Mouse (Mus musculus): Measurements from ENCODE around the gene Nup85. TPM values are rescaled to one million over a fixed set of nuclear protein-coding genes. Genes with fewer than 3 reads are reported as not detected.
A peak's percentile ranks its signal among the peaks of the same experiment; 100 is the strongest.

Nup85 gene
- polyA plus RNA-seq, 1 experiment from 2014 or later = 275 TPM

DNA sequence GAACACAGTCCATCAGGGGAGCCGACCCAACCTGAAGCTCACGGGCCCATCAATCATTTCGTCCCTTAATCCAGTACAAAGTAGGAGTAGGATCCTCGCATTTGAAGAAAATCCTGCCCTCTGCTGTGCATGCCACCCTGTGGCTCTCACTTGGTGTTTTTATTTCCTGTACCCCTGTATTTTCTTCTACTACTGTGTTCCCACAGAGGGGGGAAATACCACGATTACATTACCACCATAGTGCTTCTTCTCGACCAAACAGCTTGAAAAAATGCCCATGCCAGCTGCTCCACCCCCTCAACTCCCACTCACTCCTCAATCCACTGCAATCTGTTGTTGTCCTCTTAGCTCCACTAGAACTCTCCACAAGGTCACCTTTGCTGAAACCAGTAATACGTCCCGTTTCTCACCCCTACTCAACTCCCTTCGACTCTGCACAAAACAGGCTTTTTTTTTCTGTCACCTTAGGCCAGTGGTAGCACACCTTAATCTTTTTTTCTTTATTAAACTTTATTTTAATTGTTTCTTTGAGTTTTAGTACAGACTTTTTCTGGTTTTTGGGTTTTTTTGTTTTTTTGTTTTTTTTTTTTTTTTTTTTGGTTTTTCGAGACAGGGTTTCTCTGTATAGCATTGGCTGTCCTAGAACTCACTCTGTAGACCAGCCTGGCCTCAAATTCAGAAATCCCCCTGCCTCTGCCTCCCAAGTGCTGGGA lies 27.2 kb upstream of the Nup85 start:
- WGBS = 84% methylated on average over 10 of the region's 10 CpGs
- H3K4me3 ChIP-seq = peak overlapping the region; percentile 99
- no peaks in the 10 kb centered on the region for H3K27me3 ChIP-seq (ENCODE audit: low read depth, poor library complexity, severe bottlenecking)
- H3K4me1 ChIP-seq = peaks cover 18% of the 10 kb centered on the region
- no peaks in the 10 kb centered on the region for H3K9me3 ChIP-seq (replicated peaks)
- peak overlapping the region; percentile 100 for H3K27ac ChIP-seq
- peaks cover 24% of the 10 kb centered on the region for H3K36me3 ChIP-seq
- no peak for DNase-seq (ENCODE audit: low spot score)

- Histone ChIP-seq H3K4me3 (no peak overlapping the region), H3K27ac (no peak overlapping the region), H3K27me3 (ENCODE audit: low read depth, poor library complexity, severe bottlenecking) (no peaks in the 10 kb centered on the region), H3K4me1 (peaks cover 18% of the 10 kb centered on the region), H3K36me3 (peaks cover 13% of the 10 kb centered on the region), H3K9me3 (replicated peaks) (no peaks in the 10 kb centered on the region)
- 76% methylated on average over 2 of the region's 2 CpGs for WGBS
- DNase-seq (ENCODE audit: low spot score) = no peak
These were observed 26.2 kb upstream of the Nup85 start for GRCm38 (mm10) chr11:115538045-115538444.

GRCm38 (mm10) chr11:115543571-115543970 lies 20.7 kb upstream of the Nup85 start:
- Histone ChIP-seq H3K27me3 (ENCODE audit: low read depth, poor library complexity, severe bottlenecking) (peaks cover 5% of the 10 kb centered on the region), H3K4me1 (no peaks in the 10 kb centered on the region), H3K36me3 (no peaks in the 10 kb centered on the region), H3K9me3 (replicated peaks) (no peaks in the 10 kb centered on the region), H3K27ac (no peak overlapping the region), H3K4me3 (no peak overlapping the region)
- WGBS = 87% methylated on average over 4 of the region's 4 CpGs
- DNase-seq (ENCODE audit: low spot score) = no peak

DNA sequence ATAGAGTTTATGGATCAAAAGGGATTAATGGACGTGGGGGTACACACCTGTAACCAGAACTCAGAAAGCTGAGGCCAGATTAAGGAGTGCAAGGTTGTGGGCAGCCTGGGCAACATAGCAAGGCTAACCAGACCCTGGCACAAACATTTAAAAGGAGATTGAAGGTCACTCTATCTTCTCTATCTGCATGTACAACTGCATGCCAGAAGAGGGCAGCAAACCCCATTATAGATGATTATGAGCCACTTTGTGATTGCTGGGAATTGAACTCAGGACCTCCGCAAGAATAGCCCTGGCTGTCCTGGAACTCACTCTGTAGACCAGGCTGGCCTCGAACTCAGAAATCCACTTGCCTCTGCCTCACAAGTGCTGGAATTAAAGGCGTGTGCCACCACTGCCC lies 11.5 kb upstream of the Nup85 start:
- H3K4me1 ChIP-seq = no peaks in the 10 kb centered on the region
- no peaks in the 10 kb centered on the region for H3K27me3 ChIP-seq (ENCODE audit: low read depth, poor library complexity, severe bottlenecking)
- no peak overlapping the region for H3K4me3 ChIP-seq
- 62% methylated on average over 4 of the region's 4 CpGs for WGBS
- no peaks in the 10 kb centered on the region for H3K9me3 ChIP-seq (replicated peaks)
- DNase-seq (ENCODE audit: low spot score) = no peak
- no peak overlapping the region for H3K27ac ChIP-seq
- H3K36me3 ChIP-seq = no peaks in the 10 kb centered on the region

DNA sequence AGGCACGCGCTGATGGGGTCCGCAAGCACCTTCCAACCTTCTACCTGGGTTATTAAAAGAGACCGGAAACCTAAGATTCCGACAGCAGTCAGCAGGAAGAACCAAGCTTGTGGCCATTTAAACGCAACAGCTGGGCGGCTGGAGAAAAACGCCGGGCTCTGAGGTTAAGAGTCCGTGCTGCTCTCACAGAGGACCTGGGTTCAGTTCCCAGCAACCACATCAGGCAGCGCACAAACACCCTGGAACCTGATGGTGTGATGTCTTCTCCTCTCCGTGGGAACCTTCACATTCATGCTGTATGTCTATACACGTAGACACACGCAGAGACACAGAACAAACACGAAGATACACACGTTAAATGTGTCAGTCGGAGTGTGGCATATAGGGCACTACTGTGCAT lies 8.5 kb upstream of the Nup85 start:
- 79% methylated on average over 17 of the region's 17 CpGs for WGBS

DNA sequence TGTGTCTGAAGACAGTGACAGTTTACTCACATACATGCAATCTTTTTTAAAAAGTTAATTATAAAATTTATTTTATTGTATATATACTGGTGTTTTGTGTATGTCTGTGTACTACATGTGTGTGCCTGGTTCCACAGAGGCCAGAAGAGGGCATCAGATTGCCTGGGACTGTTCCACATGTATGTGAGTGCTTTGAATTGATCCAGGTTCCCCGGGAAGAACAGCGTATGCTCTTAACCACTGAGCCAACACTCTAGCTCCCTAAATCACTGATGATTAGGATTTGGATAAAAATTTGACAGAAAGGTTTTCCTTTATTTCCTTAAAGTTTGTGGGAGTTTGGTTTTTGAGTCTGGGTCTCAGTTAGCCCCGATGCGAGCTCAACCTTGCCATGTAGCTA lies 828 bp upstream of the Nup85 start:
- H3K36me3 ChIP-seq = peaks cover 27% of the 10 kb centered on the region
- peak overlapping the region; percentile 75 for H3K4me3 ChIP-seq
- H3K4me1 ChIP-seq = peaks cover 18% of the 10 kb centered on the region
- no peaks in the 10 kb centered on the region for H3K9me3 ChIP-seq (replicated peaks)
- WGBS = 45% methylated on average over 4 of the region's 4 CpGs
- H3K27me3 ChIP-seq (ENCODE audit: low read depth, poor library complexity, severe bottlenecking) = no peaks in the 10 kb centered on the region
- H3K27ac ChIP-seq = peak overlapping the region; percentile 99
- no peak for DNase-seq (ENCODE audit: low spot score)

More for the DNA sequence above, 8.5 kb upstream of the Nup85 start:
- Histone ChIP-seq H3K36me3 (no peaks in the 10 kb centered on the region), H3K4me3 (no peak overlapping the region), H3K4me1 (no peaks in the 10 kb centered on the region), H3K9me3 (replicated peaks) (no peaks in the 10 kb centered on the region), H3K27me3 (ENCODE audit: low read depth, poor library complexity, severe bottlenecking) (no peaks in the 10 kb centered on the region), H3K27ac (no peak overlapping the region)
- DNase-seq (ENCODE audit: low spot score) = no peak

- peak overlapping the region; percentile 75 for H3K4me3 ChIP-seq
- H3K27ac ChIP-seq = peak overlapping the region; percentile 99
- no peaks in the 10 kb centered on the region for H3K27me3 ChIP-seq (ENCODE audit: low read depth, poor library complexity, severe bottlenecking)
- H3K4me1 ChIP-seq = peaks cover 18% of the 10 kb centered on the region
- WGBS = 22% methylated on average over 7 of the region's 7 CpGs
- no peak for DNase-seq (ENCODE audit: low spot score)
- H3K9me3 ChIP-seq (replicated peaks) = no peaks in the 10 kb centered on the region
- H3K36me3 ChIP-seq = peaks cover 43% of the 10 kb centered on the region
These were observed 727 bp downstream of the Nup85 start for GRCm38 (mm10) chr11:115564961-115565360.

GRCm38 (mm10) chr11:115579080-115579479 lies 14.8 kb downstream of the Nup85 start:
- H3K36me3 ChIP-seq = peaks cover 82% of the 10 kb centered on the region
- H3K9me3 ChIP-seq (replicated peaks) = no peaks in the 10 kb centered on the region
- H3K27ac ChIP-seq = no peak overlapping the region
- H3K4me3 ChIP-seq = no peak overlapping the region
- H3K4me1 ChIP-seq = no peaks in the 10 kb centered on the region
- no peak for DNase-seq (ENCODE audit: low spot score)
- no peaks in the 10 kb centered on the region for H3K27me3 ChIP-seq (ENCODE audit: low read depth, poor library complexity, severe bottlenecking)

DNA sequence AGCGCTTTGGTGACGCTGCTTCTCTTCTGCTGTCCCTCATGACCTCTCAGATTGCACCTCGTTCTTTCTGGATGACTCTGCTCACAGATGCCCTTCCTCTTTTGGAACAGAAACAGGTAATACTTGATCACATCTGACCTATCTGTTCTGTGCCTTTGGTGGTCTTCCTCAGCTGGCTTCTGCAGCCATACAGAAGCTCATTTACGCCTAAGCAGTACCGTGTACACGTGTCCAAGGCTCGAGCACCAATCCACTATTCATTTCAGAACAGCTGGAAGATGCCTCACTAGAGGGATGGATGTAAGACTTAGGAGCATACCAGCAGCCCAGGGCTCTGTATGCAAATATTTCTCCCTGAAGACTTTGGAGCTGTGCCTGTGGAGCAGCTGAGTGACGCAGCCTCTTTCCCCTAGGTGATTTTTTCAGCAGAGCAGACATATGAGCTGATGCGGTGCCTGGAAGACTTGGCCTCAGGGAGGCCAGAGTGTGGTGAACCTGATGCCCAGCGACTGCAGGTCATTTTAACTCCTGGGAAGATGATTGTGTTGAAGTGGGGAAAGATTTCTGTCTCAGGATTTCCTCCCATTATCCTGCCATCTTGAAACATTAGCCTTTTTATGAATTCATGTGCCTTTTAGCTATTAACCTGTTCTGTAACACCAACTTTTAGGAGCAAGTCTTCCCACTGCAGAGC lies 18.8 kb downstream of the Nup85 start:
- Histone ChIP-seq H3K9me3 (replicated peaks) (no peaks in the 10 kb centered on the region), H3K4me3 (no peak overlapping the region), H3K36me3 (peaks cover 99% of the 10 kb centered on the region), H3K4me1 (no peaks in the 10 kb centered on the region), H3K27me3 (ENCODE audit: low read depth, poor library complexity, severe bottlenecking) (no peaks in the 10 kb centered on the region), H3K27ac (no peak overlapping the region)
- no peak for DNase-seq (ENCODE audit: low spot score)
- 86% methylated on average over 10 of the region's 10 CpGs for WGBS

GRCm38 (mm10) chr11:115584376-115585073 lies 20.3 kb downstream of the Nup85 start:
- H3K4me1 ChIP-seq = no peaks in the 10 kb centered on the region
- no peaks in the 10 kb centered on the region for H3K9me3 ChIP-seq (replicated peaks)
- DNase-seq (ENCODE audit: low spot score) = no peak
- 89% methylated on average over 10 of the region's 10 CpGs for WGBS
- no peak overlapping the region for H3K4me3 ChIP-seq
- H3K36me3 ChIP-seq = peaks cover 96% of the 10 kb centered on the region
- no peak overlapping the region for H3K27ac ChIP-seq
- no peaks in the 10 kb centered on the region for H3K27me3 ChIP-seq (ENCODE audit: low read depth, poor library complexity, severe bottlenecking)

GRCm38 (mm10) chr11:115585573-115586100 lies 21.4 kb downstream of the Nup85 start:
- Histone ChIP-seq H3K27ac (no peak overlapping the region), H3K36me3 (peaks cover 97% of the 10 kb centered on the region), H3K4me3 (no peak overlapping the region), H3K9me3 (replicated peaks) (no peaks in the 10 kb centered on the region), H3K4me1 (no peaks in the 10 kb centered on the region), H3K27me3 (ENCODE audit: low read depth, poor library complexity, severe bottlenecking) (no peaks in the 10 kb centered on the region)
- WGBS = 88% methylated on average over 7 of the region's 7 CpGs
- DNase-seq (ENCODE audit: low spot score) = no peak

GRCm38 (mm10) chr11:115586403-115586802 lies 22.2 kb downstream of the Nup85 start:
- Histone ChIP-seq H3K36me3 (peaks cover 97% of the 10 kb centered on the region), H3K27me3 (ENCODE audit: low read depth, poor library complexity, severe bottlenecking) (no peaks in the 10 kb centered on the region), H3K27ac (no peak overlapping the region), H3K4me1 (no peaks in the 10 kb centered on the region), H3K4me3 (no peak overlapping the region), H3K9me3 (replicated peaks) (no peaks in the 10 kb centered on the region)
- WGBS = 88% methylated on average over 9 of the region's 9 CpGs
- DNase-seq (ENCODE audit: low spot score) = no peak

DNA sequence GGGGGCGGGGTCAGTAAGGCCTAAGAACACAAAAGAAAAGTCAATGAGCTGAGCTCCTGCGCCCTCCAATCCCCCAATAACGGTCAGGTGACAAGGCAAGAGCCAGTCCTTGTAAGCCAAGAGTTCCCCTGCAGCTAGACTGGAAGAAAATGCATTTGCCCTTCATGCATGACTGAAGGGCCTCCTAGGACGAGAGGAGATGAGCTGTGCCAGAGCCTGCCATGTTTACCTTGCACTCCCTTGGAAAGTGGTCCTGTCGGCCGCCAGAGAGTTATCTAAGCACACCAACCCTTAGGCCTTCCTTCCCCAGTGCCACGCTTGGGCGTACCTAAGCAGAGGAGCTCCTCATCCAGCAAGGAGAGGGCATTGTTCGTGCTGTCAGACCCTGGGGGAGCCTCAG lies 23.8 kb downstream of the Nup85 start:
- no peak overlapping the region for H3K4me3 ChIP-seq
- H3K4me1 ChIP-seq = no peaks in the 10 kb centered on the region
- H3K27me3 ChIP-seq (ENCODE audit: low read depth, poor library complexity, severe bottlenecking) = no peaks in the 10 kb centered on the region
- DNase-seq (ENCODE audit: low spot score) = no peak
- no peaks in the 10 kb centered on the region for H3K9me3 ChIP-seq (replicated peaks)
- H3K36me3 ChIP-seq = peaks cover 97% of the 10 kb centered on the region
- H3K27ac ChIP-seq = no peak overlapping the region
- WGBS = 92% methylated on average over 9 of the region's 9 CpGs

All from limb, embryonic 10.5 days (tissue).